Mouse (Mus musculus) myocyte (in vitro differentiated cells): ENCODE data around the gene Gm6657. TPM values are rescaled to one million over a fixed set of nuclear protein-coding genes. Genes with fewer than 3 reads are reported as not detected.

ENCODE experiments used
- H3K27me3 ChIP-seq: one replicate; pipeline ENCODE4 v1.6.1; 2011; ENCODE audit not compliant: control insufficient read depth, insufficient read depth, insufficient read length
- H3K36me3 ChIP-seq: one replicate; pipeline ENCODE4 v1.6.1; 2011; ENCODE audit not compliant: control insufficient read depth, insufficient read depth
- H3K4me2 ChIP-seq: one replicate; pipeline ENCODE4 v1.6.1; 2011; ENCODE audit warnings: low read depth, control low read depth
- H3K4me3 ChIP-seq: one replicate; pipeline ENCODE4 v1.5.1; 2011; ENCODE audit warnings: mild to moderate bottlenecking, control low read depth, moderate library complexity
- H3K79me2 ChIP-seq: one replicate; pipeline ENCODE4 v1.6.1; 2011; ENCODE audit not compliant: control insufficient read depth, insufficient read depth
- H3ac ChIP-seq: one replicate; pipeline ENCODE4 v1.6.1; 2011; ENCODE audit not compliant: control insufficient read depth, insufficient read length
- CEBPB ChIP-seq: IDR thresholded peaks from 2 replicates; pipeline ENCODE4 v1.6.1; 2011; ENCODE audit warnings: mild to moderate bottlenecking, moderate library complexity; ENCODE audit not compliant: poor library complexity, insufficient read depth, severe bottlenecking
- E2F4 ChIP-seq: IDR thresholded peaks from one replicate; pipeline ENCODE4 v1.6.1; 2011; ENCODE audit warnings: mild to moderate bottlenecking, control low read depth, moderate library complexity; ENCODE audit not compliant: insufficient read depth
- MAX ChIP-seq: IDR thresholded peaks from one replicate; pipeline ENCODE4 v1.6.1; 2011; ENCODE audit warnings: low read depth, mild to moderate bottlenecking, control low read depth
- MYOD1 ChIP-seq, 3 experiments: IDR thresholded peaks; one replicate each; pipeline ENCODE4 v1.6.1; 2011; ENCODE audit warnings: control low read depth in 2 of 3, low read depth in 2 of 3, mild to moderate bottlenecking in 2 of 3, moderate library complexity in 1 of 3; ENCODE audit not compliant: insufficient read length in 2 of 3, control insufficient read depth in 1 of 3
- MYOG ChIP-seq, 3 experiments: IDR thresholded peaks; one replicate each; pipeline ENCODE4 v1.6.1; 2011; ENCODE audit warnings: control low read depth in 2 of 3, low read depth in 2 of 3, mild to moderate bottlenecking in 2 of 3; ENCODE audit not compliant: insufficient read length in 2 of 3, control insufficient read depth in 1 of 3, insufficient read depth in 1 of 3
- POLR2A ChIP-seq: IDR thresholded peaks from one replicate; pipeline ENCODE4 v1.6.1; 2011; ENCODE audit warnings: low read depth, mild to moderate bottlenecking, control low read depth, moderate library complexity; ENCODE audit not compliant: insufficient read length
- POLR2AphosphoS2 ChIP-seq: IDR thresholded peaks from one replicate; pipeline ENCODE4 v1.6.1; 2011; ENCODE audit warnings: low read depth, control low read depth; ENCODE audit not compliant: insufficient read length
- REST ChIP-seq: IDR thresholded peaks from one replicate; pipeline ENCODE4 v1.6.1; 2011; ENCODE audit warnings: mild to moderate bottlenecking, control low read depth, moderate library complexity; ENCODE audit not compliant: insufficient read depth, insufficient read length
- SRF ChIP-seq: IDR thresholded peaks from one replicate; pipeline ENCODE4 v1.6.1; 2011; ENCODE audit warnings: low read depth; ENCODE audit not compliant: control insufficient read depth, insufficient read length
- TCF12 ChIP-seq: IDR thresholded peaks from one replicate; pipeline ENCODE4 v1.6.1; 2011; ENCODE audit warnings: mild to moderate bottlenecking, control low read depth; ENCODE audit not compliant: poor library complexity, insufficient read depth, severe bottlenecking
- TCF3 ChIP-seq: IDR thresholded peaks from one replicate; pipeline ENCODE4 v1.6.1; 2011; ENCODE audit warnings: low read depth, control low read depth; ENCODE audit not compliant: insufficient read length
- USF1 ChIP-seq: IDR thresholded peaks from one replicate; pipeline ENCODE4 v1.6.1; 2011; ENCODE audit warnings: low read depth, mild to moderate bottlenecking, control low read depth, moderate library complexity
- polyA plus RNA-seq: library from polyadenylated mRNA; unstranded; fragments of >200 nt; fragmentation: generic; extraction: Trizol; gene quantifications from one replicate; pipeline ENCODE4 v1.2.1, GENCODE M21; 2012; ENCODE audit warnings: missing spikeins

Gene Gm6657
- polyA plus RNA-seq, 1 experiment = not detected

DNA sequence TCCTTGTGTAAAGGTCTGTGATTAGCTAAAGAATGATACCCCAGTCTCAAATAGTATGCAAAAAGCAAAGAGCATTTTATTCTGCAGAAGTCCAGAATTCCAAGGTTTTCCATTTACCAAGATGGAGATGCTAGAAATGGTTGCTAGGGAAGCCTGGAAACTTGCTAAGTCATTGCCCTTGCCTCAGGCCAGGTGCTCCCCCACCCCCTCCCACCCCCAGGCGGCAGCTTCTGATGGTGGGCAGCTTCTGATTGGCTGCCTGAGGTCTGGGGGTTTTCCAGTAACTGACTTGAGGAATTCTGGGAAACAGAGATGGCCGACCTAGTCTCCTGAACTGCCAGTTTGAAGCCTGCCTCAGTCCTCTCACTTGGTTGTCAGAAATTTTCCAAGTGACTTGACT is 12.6 kb upstream of the Gm6657 start:
- Histone ChIP-seq H3K4me2 (no peak overlapping the region), H3K79me2 (no peaks in the 10 kb centered on the region), H3K27me3 (no peaks in the 10 kb centered on the region), H3K4me3 (no peak overlapping the region), H3ac (no peak overlapping the region), H3K36me3 (no peaks in the 10 kb centered on the region)
- TF ChIP-seq USF1 (no peak), POLR2A (no peak), CEBPB (no peak), REST (no peak), POLR2AphosphoS2 (no peak), E2F4 (no peak), MYOG (IDR thresholded peaks at IDR 0.05; ENCODE audit: control insufficient read depth in 1 of 3, insufficient read depth in 1 of 3, insufficient read length in 2 of 3, low read depth in 2 of 3) (no peak), TCF3 (no peak), TCF12 (no peak), MAX (no peak), MYOD1 (IDR thresholded peaks at IDR 0.05; ENCODE audit: control insufficient read depth in 1 of 3, insufficient read length in 2 of 3, low read depth in 2 of 3) (no peak), SRF (no peak)

GRCm38 (mm10) chr12:78195368-78195767 is 1.3 kb downstream of the Gm6657 start:
- H3K27me3 ChIP-seq = no peaks in the 10 kb centered on the region
- H3K79me2 ChIP-seq = no peaks in the 10 kb centered on the region
- H3K4me2 ChIP-seq = no peak overlapping the region
- TF ChIP-seq TCF3 (no peak), E2F4 (no peak), CEBPB (no peak), MAX (no peak), POLR2AphosphoS2 (no peak), USF1 (no peak), MYOG (IDR thresholded peaks at IDR 0.05; ENCODE audit: control insufficient read depth in 1 of 3, insufficient read depth in 1 of 3, insufficient read length in 2 of 3, low read depth in 2 of 3) (no peak), REST (no peak), TCF12 (no peak), MYOD1 (IDR thresholded peaks at IDR 0.05; ENCODE audit: control insufficient read depth in 1 of 3, insufficient read length in 2 of 3, low read depth in 2 of 3) (no peak), SRF (no peak), POLR2A (no peak)
- H3K4me3 ChIP-seq = no peak overlapping the region
- H3ac ChIP-seq = no peak overlapping the region
- H3K36me3 ChIP-seq = no peaks in the 10 kb centered on the region

- Histone ChIP-seq H3K4me2 (no peak overlapping the region), H3ac (no peak overlapping the region), H3K4me3 (no peak overlapping the region), H3K79me2 (no peaks in the 10 kb centered on the region), H3K27me3 (no peaks in the 10 kb centered on the region), H3K36me3 (no peaks in the 10 kb centered on the region)
- TF ChIP-seq TCF12 = no peak
- TF ChIP-seq SRF = no peak
- TF ChIP-seq USF1 = no peak
- no peak for TF ChIP-seq TCF3
- no peak for TF ChIP-seq POLR2AphosphoS2
- TF ChIP-seq MAX = no peak
- no peak for TF ChIP-seq MYOG (IDR thresholded peaks at IDR 0.05; ENCODE audit: control insufficient read depth in 1 of 3, insufficient read depth in 1 of 3, insufficient read length in 2 of 3, low read depth in 2 of 3)
- no peak for TF ChIP-seq CEBPB
- TF ChIP-seq REST = no peak
These were observed 9.6 kb downstream of the Gm6657 start for GRCm38 (mm10) chr12:78203646-78204045.

DNA sequence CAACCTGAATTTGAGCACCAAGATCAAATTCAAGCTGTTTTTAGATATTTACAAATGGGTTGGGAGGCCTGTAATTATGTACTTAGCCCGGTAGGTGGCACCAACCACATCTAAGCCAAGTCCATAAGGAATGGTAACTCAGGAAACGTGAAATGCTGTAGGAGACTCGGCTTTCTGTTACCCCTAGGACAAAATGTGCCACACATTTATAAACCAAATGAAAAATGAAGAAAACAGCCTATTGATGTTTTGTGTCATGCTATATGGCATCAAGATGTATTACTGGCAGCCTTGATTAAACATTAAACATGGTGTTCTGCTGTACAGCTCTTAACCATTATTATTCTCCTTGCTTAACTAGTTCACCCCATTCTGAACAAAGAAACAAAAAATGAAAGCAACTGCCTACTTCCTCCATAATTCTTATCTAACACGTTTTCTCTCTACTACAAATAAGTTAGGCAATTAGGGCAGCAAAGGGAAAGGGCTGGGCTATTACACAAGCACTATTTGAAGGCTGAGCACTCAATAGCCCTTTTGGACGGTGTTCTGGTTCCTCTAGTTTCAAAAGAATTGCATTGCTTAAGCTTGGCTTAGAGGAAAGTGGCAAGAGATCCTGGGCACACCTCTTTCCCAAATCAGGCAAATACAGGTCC is 12.0 kb downstream of the Gm6657 start:
- Histone ChIP-seq H3K79me2 (no peaks in the 10 kb centered on the region), H3K4me3 (no peak overlapping the region), H3K4me2 (peak overlapping the region; percentile 61), H3K36me3 (no peaks in the 10 kb centered on the region), H3K27me3 (no peaks in the 10 kb centered on the region), H3ac (no peak overlapping the region)
- TF ChIP-seq POLR2A (no peak), REST (no peak), CEBPB (no peak), MYOD1 (IDR thresholded peaks at IDR 0.05; ENCODE audit: control insufficient read depth in 1 of 3, insufficient read length in 2 of 3, low read depth in 2 of 3) (no peak), E2F4 (no peak), MYOG (IDR thresholded peaks at IDR 0.05; ENCODE audit: control insufficient read depth in 1 of 3, insufficient read depth in 1 of 3, insufficient read length in 2 of 3, low read depth in 2 of 3) (no peak), SRF (no peak), MAX (no peak), TCF12 (no peak), TCF3 (no peak)

DNA sequence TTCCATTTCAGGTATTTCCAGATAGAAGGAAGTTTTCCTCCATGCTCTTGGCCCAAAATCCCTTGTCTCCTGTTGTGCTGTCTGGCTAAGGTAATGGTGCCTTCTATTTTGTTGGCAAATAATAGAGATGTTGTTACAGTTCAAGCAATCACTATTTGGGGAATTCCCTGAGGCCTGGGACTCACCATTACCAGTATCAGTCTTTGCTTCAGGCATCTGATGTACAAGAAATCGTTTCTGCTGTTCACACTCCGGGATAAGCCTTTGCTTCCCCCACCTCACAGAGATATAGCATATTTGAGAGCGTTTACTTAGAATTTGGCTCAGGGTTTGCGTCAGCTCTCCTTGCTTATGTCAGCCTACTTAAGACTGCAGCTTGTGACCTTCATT is 12.5 kb downstream of the Gm6657 start:
- Histone ChIP-seq H3K4me3 (no peak overlapping the region), H3K36me3 (no peaks in the 10 kb centered on the region)

More for the DNA sequence above, 12.5 kb downstream of the Gm6657 start:
- Histone ChIP-seq H3ac (no peak overlapping the region), H3K4me2 (peak overlapping the region; percentile 61), H3K79me2 (no peaks in the 10 kb centered on the region), H3K27me3 (no peaks in the 10 kb centered on the region)
- TF ChIP-seq MYOG (IDR thresholded peaks at IDR 0.05; ENCODE audit: control insufficient read depth in 1 of 3, insufficient read depth in 1 of 3, insufficient read length in 2 of 3, low read depth in 2 of 3) (no peak), MYOD1 (IDR thresholded peaks at IDR 0.05; ENCODE audit: control insufficient read depth in 1 of 3, insufficient read length in 2 of 3, low read depth in 2 of 3) (no peak), MAX (no peak), TCF12 (no peak), TCF3 (no peak), USF1 (no peak), SRF (no peak), POLR2A (no peak), REST (no peak), CEBPB (no peak), POLR2AphosphoS2 (no peak), E2F4 (no peak)
